Mouse (Mus musculus) liver, adult (tissue): ENCODE data around the gene Slc25a28.

Source experiments
- GATA4 ChIP-seq: IDR thresholded peaks from 2 replicates; pipeline ENCODE4 v1.6.1; 2014; ENCODE audit warnings: mild to moderate bottlenecking, low read length; ENCODE audit not compliant: insufficient replicate concordance

The Slc25a28 gene

DNA sequence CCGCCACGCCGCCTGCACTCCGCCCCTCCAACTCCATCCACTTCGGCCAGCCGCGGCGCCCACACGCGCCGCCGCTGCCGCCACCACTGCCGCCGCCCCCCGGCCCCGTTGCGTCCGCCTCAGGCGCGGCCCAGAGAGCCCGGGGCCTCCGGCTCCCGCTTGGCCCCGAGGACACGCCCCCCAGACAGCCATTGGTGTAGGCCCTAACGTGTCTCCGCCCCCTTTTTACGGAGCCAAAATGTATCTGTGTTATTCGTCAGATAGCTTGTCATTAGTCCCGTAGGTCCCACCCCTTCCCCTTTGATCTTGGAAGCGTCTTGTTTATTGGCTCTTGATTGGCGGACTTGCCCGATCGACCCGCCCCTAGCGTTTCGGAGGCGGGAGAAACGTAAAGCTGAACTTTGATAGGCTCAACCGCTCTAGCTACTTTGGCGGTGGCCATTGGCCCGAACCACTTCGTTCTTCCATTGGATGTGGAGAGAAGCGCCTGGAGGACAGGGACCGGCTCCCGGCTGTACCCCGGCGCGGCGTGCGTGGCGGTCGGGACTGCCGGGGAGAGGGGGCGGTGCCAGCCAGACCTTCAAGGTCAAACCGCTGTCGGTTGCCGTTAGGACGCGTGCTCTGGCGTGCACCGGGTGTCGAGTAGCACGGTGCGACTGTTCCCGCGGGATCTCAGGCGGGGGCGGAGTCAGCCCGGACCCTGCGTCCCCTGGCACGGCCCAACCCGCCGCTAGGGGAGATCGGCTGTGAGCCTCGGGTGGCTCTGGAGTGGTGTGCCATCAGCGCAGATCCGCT lies at the start of gene Slc25a28:
TSS of gene Slc25a28 (minus strand) at position 152 of the 795 bp plus-strand sequence.
- TF ChIP-seq GATA4, result no peak

DNA sequence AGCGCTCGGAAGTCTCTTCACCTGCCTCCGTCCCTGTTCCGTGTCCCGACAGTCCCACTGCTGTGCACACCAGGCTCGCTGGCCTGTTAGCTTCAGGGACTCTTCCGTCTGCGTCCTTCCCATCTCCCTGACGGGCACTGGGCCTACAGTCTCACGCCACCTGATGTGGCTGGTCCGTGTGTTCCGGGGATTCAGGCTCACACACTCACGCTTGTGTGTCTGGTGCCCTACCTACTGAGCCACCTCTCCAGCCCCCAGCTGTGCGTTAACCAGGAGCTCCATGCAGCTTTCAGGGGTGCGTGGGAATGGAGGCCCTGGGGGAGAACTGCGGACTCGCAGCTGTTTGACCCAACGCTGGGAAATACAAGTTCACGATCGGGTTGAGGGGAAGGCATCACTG lies 49.5 kb upstream of the Slc25a28 start:
- TF ChIP-seq GATA4, result no peak

DNA sequence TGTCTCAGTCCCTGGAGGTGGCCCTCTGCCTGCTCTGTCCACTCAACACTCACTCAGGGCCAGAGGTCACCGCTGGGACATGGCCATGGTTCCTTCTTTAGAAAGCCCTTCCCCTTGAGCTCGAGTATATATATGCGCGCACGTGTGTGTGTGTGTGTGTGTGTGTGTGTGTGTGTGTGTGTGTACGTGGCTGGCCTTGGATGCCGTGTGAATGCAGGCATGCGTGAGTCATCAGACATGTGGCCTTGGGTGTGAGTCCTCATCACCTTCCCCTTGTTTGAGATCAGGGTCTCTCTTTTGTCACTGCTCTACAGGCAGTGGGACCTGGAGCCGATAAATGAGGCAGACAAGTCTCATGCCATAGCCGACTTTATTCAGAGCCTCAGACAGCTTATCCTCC lies 48.8 kb upstream of the Slc25a28 start:
- TF ChIP-seq GATA4, result no peak

DNA sequence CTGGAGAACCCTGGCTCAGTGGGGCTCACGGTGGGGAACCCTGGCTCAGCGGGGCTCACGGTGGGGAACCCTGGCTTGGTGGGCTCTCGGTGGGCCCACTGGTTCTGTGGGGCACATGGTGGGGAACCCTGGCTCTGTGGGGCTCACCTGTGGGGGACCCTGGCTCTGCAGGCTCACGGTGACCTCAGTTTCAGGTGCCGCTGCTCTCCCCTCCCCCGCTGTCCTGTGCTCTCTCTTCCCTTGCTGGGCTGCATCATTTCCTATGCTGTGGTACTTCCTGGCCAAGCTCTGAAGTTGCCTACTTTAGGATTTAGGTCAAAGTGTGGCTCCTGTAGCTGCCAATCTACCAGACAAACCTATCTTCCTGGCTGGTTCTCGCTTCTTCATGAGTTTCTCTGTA lies 48.2 kb upstream of the Slc25a28 start:
- TF ChIP-seq GATA4, result no peak

DNA sequence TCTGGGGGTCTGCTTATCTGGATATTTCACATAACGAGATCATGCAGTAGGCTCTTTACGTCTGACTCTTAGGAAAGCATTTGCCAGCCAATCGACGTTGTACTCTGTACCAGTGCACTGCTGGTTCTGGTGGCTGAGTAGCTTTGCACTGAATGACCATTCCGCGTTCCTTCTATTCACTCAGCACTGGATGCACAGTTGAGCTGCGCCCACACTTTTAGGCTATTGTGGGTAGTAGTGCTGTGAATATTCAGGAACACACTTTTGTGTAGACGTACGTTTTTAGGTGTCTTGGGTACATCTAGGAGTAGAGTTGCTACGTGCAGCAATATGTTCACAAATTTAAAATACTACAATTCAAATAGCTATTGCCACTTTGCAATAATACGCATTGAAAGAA lies 45.4 kb upstream of the Slc25a28 start:
- TF ChIP-seq GATA4, result no peak

DNA sequence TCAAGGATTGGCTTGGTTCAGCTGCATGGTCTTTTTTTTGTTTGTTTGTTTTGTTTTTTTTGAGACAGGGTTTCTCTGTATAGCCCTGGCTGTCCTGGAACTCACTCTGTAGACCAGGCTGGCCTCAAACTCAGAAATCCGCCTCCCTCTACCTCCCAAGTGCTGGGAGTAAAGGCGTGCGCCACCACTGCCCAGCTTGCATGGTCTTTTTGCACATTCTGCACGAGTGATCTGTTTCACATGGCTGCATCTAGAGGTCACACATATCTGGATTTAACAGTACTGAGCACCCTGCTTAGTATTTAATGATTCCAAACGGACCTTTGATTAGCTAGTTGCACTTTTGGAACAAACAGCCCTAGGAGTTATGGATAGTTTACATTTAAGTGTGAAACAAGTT lies 37.3 kb upstream of the Slc25a28 start:
- no peak for TF ChIP-seq GATA4

DNA sequence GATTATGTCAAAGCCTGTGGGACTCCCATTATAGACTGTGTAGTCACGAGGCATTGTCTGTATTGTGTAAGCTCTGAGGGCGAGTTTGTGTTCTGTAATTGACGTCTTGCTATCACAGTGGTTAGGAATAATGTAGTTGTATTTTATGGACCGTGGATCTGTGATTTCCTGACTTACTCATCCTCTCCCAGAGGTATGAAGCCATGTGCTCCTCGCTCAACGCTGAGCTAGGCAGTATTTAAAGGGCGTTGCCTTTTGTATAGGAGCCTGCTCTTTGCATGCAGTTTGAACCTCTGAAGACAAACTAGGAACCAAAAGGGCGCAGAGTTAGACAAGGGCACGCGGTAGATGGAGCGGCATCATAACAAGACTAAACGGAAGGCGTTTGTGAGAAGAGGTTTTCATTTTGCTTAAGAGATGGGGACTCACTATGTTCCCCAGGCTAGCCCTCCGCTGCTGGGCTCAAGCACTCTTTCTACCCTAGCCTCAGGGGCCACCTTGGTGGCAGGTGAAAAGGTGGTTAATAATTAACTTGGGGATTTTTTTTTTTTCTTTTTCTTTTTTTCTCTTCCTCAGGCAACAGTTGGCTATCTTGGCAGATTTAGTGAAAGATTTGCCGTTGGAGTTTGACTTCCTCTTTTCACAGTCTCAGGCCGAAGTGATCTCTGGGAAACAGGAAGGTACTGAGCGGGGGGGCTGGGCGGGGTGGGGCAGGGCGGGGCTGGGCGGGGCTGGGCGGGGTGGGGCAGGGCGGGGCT lies 36.7 kb upstream of the Slc25a28 start:
- TF ChIP-seq GATA4, result no peak

DNA sequence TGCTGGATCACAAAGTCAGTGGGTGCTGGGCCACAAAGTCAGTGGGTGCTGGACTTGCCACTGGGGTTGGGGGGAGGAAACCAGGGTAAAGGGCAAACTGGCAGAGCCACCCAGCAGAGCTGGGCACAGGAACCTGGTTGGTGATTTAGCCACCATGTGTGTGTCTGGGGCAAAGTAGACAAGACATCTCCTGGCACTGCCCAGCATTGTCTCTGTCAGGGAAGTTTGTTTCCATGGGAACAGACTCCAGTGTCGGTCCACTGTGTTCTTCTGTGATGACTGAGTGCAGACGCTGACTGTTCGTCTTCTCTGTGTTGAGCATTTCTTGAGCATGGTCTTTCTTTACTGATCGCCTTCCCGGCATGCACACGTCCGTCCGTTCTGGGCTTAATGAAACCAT lies 34.6 kb upstream of the Slc25a28 start:
- TF ChIP-seq GATA4, result no peak

DNA sequence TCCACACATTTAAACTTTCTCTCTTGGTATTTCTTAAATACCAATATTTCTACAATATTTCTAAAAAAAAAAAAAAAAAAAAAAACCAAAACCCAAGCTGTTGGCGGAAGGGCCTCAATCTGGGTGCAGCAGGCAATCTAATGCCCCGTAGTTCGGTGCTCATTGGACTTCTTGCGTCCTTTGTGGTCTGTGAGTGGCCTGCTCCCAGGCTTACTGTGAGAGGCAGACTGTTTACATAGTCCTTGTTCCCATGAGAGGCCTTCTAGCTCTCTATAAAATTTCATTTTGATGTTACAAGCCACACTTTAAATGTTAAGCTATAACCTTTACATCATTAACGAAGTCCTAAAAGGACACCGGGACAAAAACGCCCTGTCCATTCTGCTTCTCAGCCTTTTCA lies 33.5 kb upstream of the Slc25a28 start:
- TF ChIP-seq GATA4, result no peak

DNA sequence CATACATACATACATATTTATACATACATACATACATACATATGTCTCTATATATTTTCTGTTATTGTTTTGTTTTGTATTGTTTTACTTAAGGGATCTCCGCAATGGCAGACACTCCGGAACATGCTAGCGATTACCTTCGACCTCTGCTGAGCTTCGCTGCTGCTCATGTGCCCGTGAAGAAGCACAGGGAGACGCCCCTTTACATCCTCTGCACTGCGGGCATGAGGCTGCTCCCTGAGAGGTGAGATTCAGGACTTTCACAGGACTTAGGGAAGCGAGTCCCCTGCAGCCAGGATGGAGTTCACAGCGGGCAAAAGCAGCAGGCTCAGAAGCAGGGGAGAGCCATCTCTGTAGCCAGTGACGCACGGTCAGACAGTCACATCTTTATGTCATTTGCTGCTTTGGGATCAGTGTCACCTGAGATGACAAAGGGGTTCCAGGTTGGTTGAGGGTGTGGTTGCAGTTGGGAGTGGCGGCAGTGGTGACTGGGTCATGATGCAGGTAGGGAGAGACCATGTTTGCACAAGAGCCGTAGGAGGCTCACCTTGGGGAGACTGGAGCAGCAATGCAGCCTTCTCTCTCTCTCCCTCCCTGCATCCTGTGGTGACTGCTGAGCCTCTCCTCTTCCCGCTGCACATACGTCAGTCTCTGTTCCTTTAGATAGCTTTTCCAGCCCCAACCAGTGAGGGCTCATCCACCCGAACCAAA lies 30.3 kb upstream of the Slc25a28 start:
- no peak for TF ChIP-seq GATA4

DNA sequence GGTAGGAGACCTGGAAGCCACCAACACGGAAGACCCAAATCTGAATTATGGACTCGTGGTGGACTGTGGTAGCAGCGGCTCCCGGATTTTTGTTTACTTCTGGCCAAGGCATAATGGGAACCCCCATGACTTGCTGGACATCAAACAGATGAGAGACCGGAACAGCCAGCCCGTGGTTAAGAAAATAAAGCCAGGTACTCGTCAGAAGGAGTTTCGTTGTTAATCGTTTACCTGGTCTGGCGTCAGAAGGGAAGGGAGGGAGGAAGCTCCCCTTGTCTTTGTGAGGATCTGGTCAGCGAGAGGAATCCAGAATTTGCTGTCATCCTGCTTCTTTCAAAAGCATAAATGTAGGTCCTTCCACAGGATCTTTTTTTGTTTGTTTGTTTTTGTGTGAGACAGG lies 29.5 kb upstream of the Slc25a28 start:
- TF ChIP-seq GATA4, result no peak

DNA sequence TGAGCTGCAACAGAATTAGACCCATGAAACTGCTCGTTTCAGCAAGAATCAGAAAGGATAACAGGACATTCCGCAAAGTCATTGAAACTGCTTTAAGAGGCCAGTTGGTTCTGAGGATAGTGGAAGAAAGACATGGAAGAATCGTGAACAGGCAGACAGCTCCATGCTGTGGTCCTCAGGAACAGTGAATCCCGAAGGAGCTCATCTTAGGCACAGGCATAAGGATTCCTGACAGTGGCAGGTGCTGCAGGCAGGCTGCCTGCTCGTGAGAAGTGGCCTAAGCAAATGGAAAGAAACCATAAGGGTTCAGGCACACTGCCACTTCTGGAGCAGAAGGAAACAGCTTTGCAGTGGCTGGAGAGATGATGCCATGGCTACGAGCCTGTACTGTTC lies 25.1 kb upstream of the Slc25a28 start:
- TF ChIP-seq GATA4, result no peak

DNA sequence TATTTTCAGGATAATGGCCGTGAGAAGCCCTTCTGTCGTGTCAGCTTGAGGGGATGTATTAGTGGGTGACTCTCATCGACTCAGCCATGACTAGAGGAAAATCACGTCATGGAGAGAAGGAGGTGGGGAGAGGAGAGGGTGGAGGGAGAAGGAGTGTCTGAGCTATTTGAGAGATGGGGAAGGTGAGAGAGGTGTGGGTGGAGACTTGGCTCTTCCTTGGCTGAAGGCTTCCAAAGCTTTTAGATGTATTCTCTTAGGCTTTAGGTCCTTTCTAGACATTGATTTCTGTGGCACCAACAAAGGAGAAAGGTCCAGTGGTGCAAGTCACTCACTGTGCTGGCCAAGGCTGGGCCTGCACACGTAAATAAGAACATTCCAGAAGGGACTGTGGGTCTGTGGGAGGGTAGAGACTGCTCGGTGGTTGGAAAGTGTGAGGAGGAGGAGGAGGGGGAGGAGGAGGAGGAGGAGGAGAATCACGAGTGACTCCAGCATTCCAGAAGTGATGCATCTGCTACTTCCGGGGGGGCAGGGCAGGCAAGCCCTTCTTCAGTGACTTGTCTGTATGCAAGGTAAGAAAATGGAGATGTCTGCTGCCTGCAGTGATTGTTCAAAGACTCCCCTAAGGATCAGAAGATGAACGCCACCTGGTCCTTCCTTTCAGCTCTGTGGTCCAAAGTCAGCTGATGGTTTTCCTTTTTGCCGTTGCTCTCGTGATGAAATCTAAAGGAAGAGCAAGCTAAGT lies 24.5 kb upstream of the Slc25a28 start:
- TF ChIP-seq GATA4, result no peak

DNA sequence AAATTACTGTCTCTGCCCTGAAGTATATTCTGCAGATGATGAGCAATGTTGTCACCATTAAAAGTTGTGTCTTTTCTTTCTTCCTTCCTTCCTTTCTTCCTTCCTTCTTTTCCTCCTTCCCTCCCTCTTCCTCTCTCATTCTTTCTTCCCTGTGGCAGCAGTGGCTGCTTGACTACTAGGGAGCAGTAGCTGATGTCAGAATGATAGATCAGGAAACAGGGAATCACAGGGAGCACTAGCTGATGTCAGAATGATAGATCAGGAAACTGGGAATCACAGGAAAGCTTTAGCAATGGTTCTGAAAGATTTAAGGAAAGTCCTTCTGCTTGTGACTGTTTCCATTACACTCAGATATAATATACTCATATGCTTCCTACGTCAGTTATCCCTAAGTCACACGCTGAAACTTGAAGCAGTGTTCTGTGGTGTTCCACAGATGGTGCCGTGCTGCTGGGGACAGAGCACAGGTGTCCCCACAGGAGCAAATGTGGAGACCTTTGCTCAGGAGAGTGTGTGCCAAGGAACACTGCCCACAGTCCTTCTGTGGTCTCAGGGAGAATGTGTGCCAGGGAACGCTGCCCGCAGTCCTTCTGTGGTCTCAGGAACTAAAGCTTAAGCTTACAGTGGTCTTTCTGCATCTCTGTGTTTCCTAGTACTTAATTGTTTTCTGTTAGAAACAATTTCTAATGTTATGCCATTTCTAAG lies 23.1 kb upstream of the Slc25a28 start:
- no peak for TF ChIP-seq GATA4
